Comparison of ENCODE assay signal across 22 mouse cellular contexts in genomic region chr6:50769101-50769500, GRCm38 (mm10).
A peak's percentile ranks its signal among the peaks of the same experiment; 100 is the strongest.
DNase-seq lines count a peak whose midpoint lies in the region; ATAC-seq and TF ChIP-seq lines count a peak whose summit lies in the region.
"Had no signal": no experiment of that assay in that cellular context is flagged by ENCODE, and none has a peak within 500 bp of the region (broad histone marks: within the 10 kb centered on the region; RNA-seq: fewer than 3 reads in every experiment).

No protein-coding gene starts in this region.

- no peaks in the 10 kb centered on the region for H3K36me3 ChIP-seq in forebrain, postnatal 0 days (ENCODE audit: insufficient read depth)
- no peaks in the 10 kb centered on the region for H3K36me3 ChIP-seq in forebrain, embryonic 16.5 days (ENCODE audit: control insufficient read depth, insufficient read depth)
- H3K36me3 ChIP-seq in hindbrain, postnatal 0 days (ENCODE audit: insufficient read depth, low read length), result no peaks in the 10 kb centered on the region
- no peaks in the 10 kb centered on the region for H3K36me3 ChIP-seq in hindbrain, embryonic 12.5 days
- H3K36me3 ChIP-seq: heart, embryonic 13.5 days; hindbrain, embryonic 13.5 days had no signal

- H3K27ac ChIP-seq in forebrain, postnatal 0 days (ENCODE audit: low read depth, low read length), result no peak overlapping the region
- no peak overlapping the region for H3K27ac ChIP-seq in forebrain, embryonic 16.5 days (ENCODE audit: low read length)
- no peak overlapping the region for H3K27ac ChIP-seq in hindbrain, postnatal 0 days
- no peak overlapping the region for H3K27ac ChIP-seq in hindbrain, embryonic 12.5 days
- no peak overlapping the region for H3K27ac ChIP-seq in layer of hippocampus, adult 2 months
- no peak overlapping the region for H3K27ac ChIP-seq in cortical plate, adult 2 months (ENCODE audit: insufficient read depth, low read length)
- H3K27ac ChIP-seq: heart, embryonic 13.5 days; hindbrain, embryonic 13.5 days had no signal

- no peak for ATAC-seq in forebrain, postnatal 0 days
- no peak for ATAC-seq in forebrain, embryonic 16.5 days
- no peak for ATAC-seq in hindbrain, postnatal 0 days
- ATAC-seq in hindbrain, embryonic 12.5 days (ENCODE audit: low FRiP score), result no peak
- ATAC-seq in erythroblast, adult 5-6 weeks (replicated peaks; ENCODE audit: low FRiP score, poor library complexity, severe bottlenecking), result no peak
- ATAC-seq: activated CD4-positive, CD25-positive, alpha-beta regulatory T cell, adult 4 months; forebrain, embryonic 14.5 days; hindbrain, embryonic 16.5 days; inflammation-experienced regulatory T-cells, adult 6 months had no signal

- no peak for DNase-seq in forebrain, postnatal 0 days
- no peak for DNase-seq in hindbrain, postnatal 0 days (ENCODE audit: low spot score)
- no peak for DNase-seq in layer of hippocampus, adult 2 months (ENCODE audit: low spot score in 2 of 2)
- no peak for DNase-seq in layer of hippocampus, postnatal 25 days (ENCODE audit: extremely low spot score in 1 of 2, low spot score in 1 of 2)
- DNase-seq: adrenal gland, adult 8-10 months; adrenal gland, postnatal 25 days; cerebellum, adult 11-12 months; cerebellum, adult 8-10 months; cerebellum, postnatal 10 days; cerebellum, postnatal 36 days; gastrocnemius, postnatal 10 days; gastrocnemius, postnatal 36 days had no signal

- peaks cover 4% of the 10 kb centered on the region; the same call in 1 of the 2 replicates for H3K4me1 ChIP-seq in forebrain, postnatal 0 days (ENCODE audit: insufficient read depth)
- peaks cover 5% of the 10 kb centered on the region; the same call in 1 of the 2 replicates for H3K4me1 ChIP-seq in forebrain, embryonic 16.5 days (replicated peaks; ENCODE audit: control insufficient read depth, insufficient read depth, low read length)
- peaks cover 5% of the 10 kb centered on the region; the same call in 1 of the 2 replicates for H3K4me1 ChIP-seq in hindbrain, postnatal 0 days (ENCODE audit: insufficient read depth, low read length)
- H3K4me1 ChIP-seq in hindbrain, embryonic 12.5 days, result peaks cover 10% of the 10 kb centered on the region
- H3K4me1 ChIP-seq in cortical plate, adult 2 months (ENCODE audit: control insufficient read depth, insufficient read depth, low read length), result no peaks in the 10 kb centered on the region

- no peak overlapping the region for H3K9ac ChIP-seq in forebrain, postnatal 0 days
- no peak overlapping the region for H3K9ac ChIP-seq in forebrain, embryonic 16.5 days (replicated peaks; ENCODE audit: low read depth, low read length)
- H3K9ac ChIP-seq in hindbrain, postnatal 0 days (replicated peaks; ENCODE audit: low read length), result no peak overlapping the region
- no peak overlapping the region for H3K9ac ChIP-seq in hindbrain, embryonic 12.5 days
- H3K9ac ChIP-seq: heart, embryonic 13.5 days; hindbrain, embryonic 13.5 days had no signal

- WGBS in forebrain, postnatal 0 days, result 80% methylated on average over 2 of the region's 2 CpGs
- WGBS in forebrain, embryonic 16.5 days, result 87% methylated on average over 2 of the region's 2 CpGs
- WGBS in hindbrain, postnatal 0 days, result 76% methylated on average over 2 of the region's 2 CpGs
- WGBS in hindbrain, embryonic 12.5 days, result 83% methylated on average over 2 of the region's 2 CpGs

- H3K27me3 ChIP-seq in forebrain, postnatal 0 days (ENCODE audit: insufficient read depth, low read length), result no peaks in the 10 kb centered on the region
- H3K27me3 ChIP-seq in forebrain, embryonic 16.5 days (replicated peaks; ENCODE audit: control insufficient read depth, insufficient read depth, low read length), result no peaks in the 10 kb centered on the region
- H3K27me3 ChIP-seq in hindbrain, postnatal 0 days (ENCODE audit: insufficient read depth, low read length), result no peaks in the 10 kb centered on the region
- H3K27me3 ChIP-seq in hindbrain, embryonic 12.5 days, result no peaks in the 10 kb centered on the region
- H3K27me3 ChIP-seq: heart, embryonic 13.5 days; hindbrain, embryonic 13.5 days had no signal

- no peak overlapping the region for H3K4me2 ChIP-seq in forebrain, postnatal 0 days (ENCODE audit: low read depth)
- no peak overlapping the region for H3K4me2 ChIP-seq in forebrain, embryonic 16.5 days (ENCODE audit: low read length)
- H3K4me2 ChIP-seq in hindbrain, postnatal 0 days (ENCODE audit: low read depth, low read length), result no peak overlapping the region
- H3K4me2 ChIP-seq in hindbrain, embryonic 12.5 days (replicated peaks), result no peak overlapping the region
- H3K4me2 ChIP-seq: heart, embryonic 13.5 days; hindbrain, embryonic 13.5 days had no signal

- peak; percentile 30; the same call in 1 of the 2 replicates for TF ChIP-seq CTCF in forebrain, postnatal 0 days (IDR thresholded peaks at IDR 0.05; ENCODE audit: low read depth)
- peak; percentile 28; the same call in 1 of the 2 replicates for TF ChIP-seq CTCF in hindbrain, postnatal 0 days (IDR thresholded peaks at IDR 0.05; ENCODE audit: low read depth)
- peak; percentile 56 for TF ChIP-seq CTCF in layer of hippocampus, adult 2 months (conservative IDR thresholded peaks at IDR 0.05)
- 0 out of 2 replicates have a peak, but pooled peaks have one; percentile 3 for TF ChIP-seq CTCF in cortical plate, adult 2 months (IDR thresholded peaks at IDR 0.05; ENCODE audit: extremely low read depth, insufficient read depth, low read length)

- no peak overlapping the region for H3K4me3 ChIP-seq in forebrain, postnatal 0 days (ENCODE audit: low read depth, low read length)
- no peak overlapping the region for H3K4me3 ChIP-seq in forebrain, embryonic 16.5 days (replicated peaks; ENCODE audit: low read length)
- no peak overlapping the region for H3K4me3 ChIP-seq in hindbrain, postnatal 0 days (ENCODE audit: low read length)
- no peak overlapping the region for H3K4me3 ChIP-seq in hindbrain, embryonic 12.5 days
- no peak overlapping the region for H3K4me3 ChIP-seq in layer of hippocampus, adult 2 months
- no peak overlapping the region for H3K4me3 ChIP-seq in cortical plate, adult 2 months (ENCODE audit: insufficient read depth, low read length)
- H3K4me3 ChIP-seq: heart, embryonic 13.5 days; hindbrain, embryonic 13.5 days had no signal

- H3K9me3 ChIP-seq in forebrain, postnatal 0 days (ENCODE audit: low read length), result no peaks in the 10 kb centered on the region
- no peaks in the 10 kb centered on the region for H3K9me3 ChIP-seq in forebrain, embryonic 16.5 days (ENCODE audit: control insufficient read depth, low read length)
- H3K9me3 ChIP-seq in hindbrain, postnatal 0 days (ENCODE audit: low read length), result no peaks in the 10 kb centered on the region
- no peaks in the 10 kb centered on the region for H3K9me3 ChIP-seq in hindbrain, embryonic 12.5 days (replicated peaks)
- H3K9me3 ChIP-seq: heart, embryonic 13.5 days; hindbrain, embryonic 13.5 days had no signal

- TF ChIP-seq POLR2A in cortical plate, adult 2 months (IDR thresholded peaks at IDR 0.05; ENCODE audit: extremely low read depth, insufficient read depth, low read length), result no peak

Comparison
In these comparisons a context has a peak if more than half of its experiments do, and no peak if none do; other contexts are left out.
1. CTCF ChIP-seq: peak in every context shown above with its lines; median percentile 56 in layer of hippocampus, adult 2 months; 30 in forebrain, postnatal 0 days; 28 in hindbrain, postnatal 0 days; 3 in cortical plate, adult 2 months.